Mouse (Mus musculus) liver, embryonic 14 days (tissue): ENCODE results near the gene B230118H07Rik. TPM values are rescaled to one million over a fixed set of nuclear protein-coding genes. Genes with fewer than 3 reads are reported as not detected.

Experiments used
- polyA plus RNA-seq: library from polyadenylated mRNA; depleted of rRNA; stranded (reverse); fragments of >200 nt; gene quantifications from 2 replicates; pipeline ENCODE4 v1.2.3, GENCODE M21; 2012; rRNA removed

B230118H07Rik gene
- polyA plus RNA-seq: 7.0 and 7.6 TPM in 2 replicates

DNA sequence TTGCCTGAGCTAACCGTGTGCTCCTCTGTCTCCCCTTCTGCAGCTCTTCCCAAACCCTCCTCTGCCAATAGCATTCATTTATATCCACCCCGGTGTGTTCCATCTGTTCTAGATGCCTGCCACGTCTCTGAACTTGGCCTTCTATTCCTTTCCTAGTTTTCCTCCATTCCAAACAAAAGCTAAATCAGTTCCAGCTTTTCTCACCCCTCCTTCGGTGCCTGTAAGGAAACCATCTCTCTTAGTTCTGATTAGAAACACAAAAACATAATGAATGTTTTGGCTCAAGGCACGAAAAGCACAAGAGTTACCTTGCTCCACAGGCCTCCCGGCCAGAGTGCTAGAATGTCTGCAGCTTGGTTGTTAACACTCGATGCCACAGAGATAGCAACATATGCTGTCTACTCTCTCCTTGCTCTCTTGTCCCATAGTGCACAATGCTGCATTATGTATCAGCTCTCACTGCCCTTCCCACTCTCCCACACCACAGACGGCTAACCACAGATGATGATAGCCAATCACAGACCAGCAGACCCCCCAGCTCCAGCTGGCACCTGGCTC lies at the start of gene B230118H07Rik, which contains the start of gene Rag1:
TSS of gene B230118H07Rik (minus strand) at position 419 of the 558 bp plus-strand sequence.
TSS of gene Rag1 (minus strand) at position 388 of the 558 bp plus-strand sequence.

DNA sequence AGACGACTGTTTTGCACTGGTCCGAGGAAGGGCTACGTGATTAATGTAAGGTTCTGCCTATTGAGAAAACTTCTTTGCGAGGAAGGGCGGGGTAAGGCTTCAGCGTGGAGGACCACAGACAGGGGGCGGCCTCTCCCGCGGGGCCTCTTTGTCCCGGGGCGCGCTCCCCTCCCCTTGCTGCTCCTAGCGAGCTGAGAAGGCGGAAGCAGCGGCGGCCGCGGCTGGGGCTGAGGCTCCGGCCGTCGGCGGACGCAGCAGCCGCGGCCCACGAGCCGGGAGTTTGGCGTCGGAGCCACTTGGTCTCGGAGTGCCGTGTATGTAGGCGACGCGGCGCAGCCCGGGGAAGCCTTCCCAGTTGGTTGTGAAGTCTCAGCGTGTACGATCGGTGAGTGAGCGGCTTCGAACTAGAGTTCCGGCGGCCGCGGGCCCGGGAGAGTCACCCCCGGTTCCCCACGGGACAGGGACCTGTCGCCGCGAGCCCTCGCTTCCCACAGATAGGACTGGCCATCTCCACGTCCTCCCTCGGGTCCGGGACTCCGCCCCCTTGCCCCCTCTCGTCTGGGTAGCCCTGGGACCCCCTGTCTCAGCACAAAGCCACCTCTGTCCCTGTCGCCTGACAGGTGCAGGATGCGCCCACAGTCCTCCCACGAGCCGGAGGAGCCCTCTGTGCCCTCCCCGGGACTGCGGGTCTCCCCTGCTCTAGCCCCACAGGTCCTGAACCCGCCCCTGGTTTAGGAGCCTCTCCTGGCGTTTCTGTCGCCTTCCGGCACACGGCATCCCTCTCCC lies 29.1 kb upstream of the B230118H07Rik start, which contains the start of gene Traf6:
TSS of gene Traf6 (plus strand) at position 194 of the 786 bp plus-strand sequence.

GRCm38 (mm10) chr2:101624526-101624925 lies 24.8 kb downstream of the B230118H07Rik start, which contains the start of gene Rag2:
Gene Rag2, plus strand, starts transcription at chr2:101624718.

Other genes with a start within 250 kb of the B230118H07Rik start
- gene Rag2, start 24.8 kb downstream of the B230118H07Rik start, polyA plus RNA-seq: 0.10 and 0.22 TPM in 2 replicates
- 0.18 and 0.31 TPM in 2 replicates for gene Rag1, start within 50 bp of the B230118H07Rik start, polyA plus RNA-seq
- 3.1 and 3.6 TPM in 2 replicates for gene Traf6, start 28.9 kb upstream of the B230118H07Rik start, polyA plus RNA-seq
- gene Prr5l, start 233.5 kb upstream of the B230118H07Rik start, polyA plus RNA-seq: 1.2 and 1.6 TPM in 2 replicates
- 22.2 and 29.3 TPM in 2 replicates for gene Commd9, start 236.7 kb upstream of the B230118H07Rik start, polyA plus RNA-seq